Mouse (Mus musculus): ENCODE measurements around the gene Ucp2.

Ucp2 gene

GRCm38 (mm10) chr7:100503076-100503475 lies 9.9 kb downstream of the Ucp2 start:
- DNase-seq (ENCODE audit: low read depth, low spot score): peak; percentile 62

GRCm38 (mm10) chr7:100504740-100505487 lies 11.8 kb downstream of the Ucp2 start:
- peak; percentile 20 for DNase-seq (ENCODE audit: low read depth, low spot score)

GRCm38 (mm10) chr7:100506494-100506893 lies 13.4 kb downstream of the Ucp2 start:
- DNase-seq (ENCODE audit: low read depth, low spot score): no peak

GRCm38 (mm10) chr7:100508670-100509069 lies 15.5 kb downstream of the Ucp2 start:
- DNase-seq (ENCODE audit: low read depth, low spot score): no peak

- DNase-seq (ENCODE audit: low read depth, low spot score): peak; percentile 70
These were observed 18.5 kb downstream of the Ucp2 start for GRCm38 (mm10) chr7:100511602-100512001.

GRCm38 (mm10) chr7:100514573-100514972 lies 21.4 kb downstream of the Ucp2 start, which contains the start of gene Dnajb13:
TSS of gene Dnajb13 (minus strand) at chr7:100514960.
- DNase-seq (ENCODE audit: low read depth, low spot score): no peak

GRCm38 (mm10) chr7:100520204-100520603 lies 27.1 kb downstream of the Ucp2 start:
- no peak for DNase-seq (ENCODE audit: low read depth, low spot score)

GRCm38 (mm10) chr7:100520663-100521285 lies 27.6 kb downstream of the Ucp2 start:
- DNase-seq (ENCODE audit: low read depth, low spot score): peak; percentile 88

GRCm38 (mm10) chr7:100522222-100522621 lies 29.1 kb downstream of the Ucp2 start:
- no peak for DNase-seq (ENCODE audit: low read depth, low spot score)

GRCm38 (mm10) chr7:100524669-100525068 lies 31.5 kb downstream of the Ucp2 start:
- DNase-seq (ENCODE audit: low read depth, low spot score): no peak

GRCm38 (mm10) chr7:100530766-100531165 lies 37.6 kb downstream of the Ucp2 start:
- DNase-seq (ENCODE audit: low read depth, low spot score): no peak

GRCm38 (mm10) chr7:100533503-100533902 lies 40.4 kb downstream of the Ucp2 start:
- no peak for DNase-seq (ENCODE audit: low read depth, low spot score)

- DNase-seq (ENCODE audit: low read depth, low spot score): no peak
These were observed 41.1 kb downstream of the Ucp2 start for GRCm38 (mm10) chr7:100534216-100534615.

- no peak for DNase-seq (ENCODE audit: low read depth, low spot score)
These were observed 42.7 kb downstream of the Ucp2 start for GRCm38 (mm10) chr7:100535831-100536230.

- DNase-seq (ENCODE audit: low read depth, low spot score): peak; percentile 95
These were observed 43.8 kb downstream of the Ucp2 start, which contains the start of gene Coa4 for GRCm38 (mm10) chr7:100536804-100537518. TSS of gene Coa4 (plus strand) at chr7:100537071.

GRCm38 (mm10) chr7:100537519-100537902 lies 44.4 kb downstream of the Ucp2 start:
- no peak for DNase-seq (ENCODE audit: low read depth, low spot score)

GRCm38 (mm10) chr7:100539516-100539915 lies 46.4 kb downstream of the Ucp2 start:
- no peak for DNase-seq (ENCODE audit: low read depth, low spot score)

GRCm38 (mm10) chr7:100544437-100544836 lies 51.3 kb downstream of the Ucp2 start:
- DNase-seq (ENCODE audit: low read depth, low spot score): no peak

GRCm38 (mm10) chr7:100547631-100548030 lies 54.5 kb downstream of the Ucp2 start:
- no peak for DNase-seq (ENCODE audit: low read depth, low spot score)

GRCm38 (mm10) chr7:100549796-100550195 lies 56.7 kb downstream of the Ucp2 start:
- no peak for DNase-seq (ENCODE audit: low read depth, low spot score)

GRCm38 (mm10) chr7:100550338-100551007 lies 57.3 kb downstream of the Ucp2 start:
- peak; percentile 9 for DNase-seq (ENCODE audit: low read depth, low spot score)
